Mouse (Mus musculus): ENCODE measurements at regions not wholly inside any gene's neighbourhood (a gene's known extent, or its start where the extent isn't known, plus 50 kb on each side); places are given as distances from the start of the nearest gene placed in this dataset.
A peak's percentile ranks its signal among the peaks of the same experiment; 100 is the strongest.
"Not testable (repeated sequence)": the region's sequence is repeated elsewhere in the genome, so short reads cannot be mapped to it uniquely, and the experiment has no call there.

GRCm38 (mm10) chr17:27287986-27288385 lies 83.7 kb upstream of the Lemd2 start:
- DNase-seq (ENCODE audit: low spot score in 2 of 2), result not testable (repeated sequence)

- DNase-seq (ENCODE audit: low spot score in 2 of 2), result peak in 1 of 2 experiments; percentile 2
Observed at GRCm38 (mm10) chr17:27281241-27281640, 77.0 kb upstream of the Lemd2 start.

GRCm38 (mm10) chr17:27279491-27280288 lies 75.4 kb upstream of the Lemd2 start:
- DNase-seq (ENCODE audit: low spot score in 2 of 2), result peak in 1 of 2 experiments; percentile 3

- peak in 1 of 2 experiments; percentile 1 for DNase-seq (ENCODE audit: low spot score in 2 of 2)
Observed at GRCm38 (mm10) chr17:27277786-27278185, 73.5 kb upstream of the Lemd2 start.

GRCm38 (mm10) chr17:27271756-27272155 lies 67.5 kb upstream of the Lemd2 start:
- peak in 1 of 2 experiments; percentile 5 for DNase-seq (ENCODE audit: low spot score in 2 of 2)

- not testable (repeated sequence) for DNase-seq (ENCODE audit: low spot score in 2 of 2)
Observed at GRCm38 (mm10) chr17:27270776-27271175, 66.5 kb upstream of the Lemd2 start.

GRCm38 (mm10) chr17:27264607-27265006 lies 60.3 kb upstream of the Lemd2 start:
- not testable (repeated sequence) for DNase-seq (ENCODE audit: low spot score in 2 of 2)

GRCm38 (mm10) chr17:27262607-27263006 lies 58.3 kb upstream of the Lemd2 start:
- peak in 1 of 2 experiments; percentile 4 for DNase-seq (ENCODE audit: low spot score in 2 of 2)

GRCm38 (mm10) chr17:27261981-27262380 lies 57.7 kb upstream of the Lemd2 start:
- DNase-seq (ENCODE audit: low spot score in 2 of 2), result no peak

- DNase-seq (ENCODE audit: low spot score in 2 of 2), result no peak
Observed at GRCm38 (mm10) chr17:27261251-27261650, 57.0 kb upstream of the Lemd2 start.

GRCm38 (mm10) chr17:27260116-27260515 lies 55.8 kb upstream of the Lemd2 start:
- no peak for DNase-seq (ENCODE audit: low spot score in 2 of 2)

GRCm38 (mm10) chr17:27257345-27257744 lies 53.1 kb upstream of the Lemd2 start:
- DNase-seq (ENCODE audit: low spot score in 2 of 2), result peak; percentile 20 to 41

GRCm38 (mm10) chr17:27255804-27256203 lies 51.5 kb upstream of the Lemd2 start:
- DNase-seq (ENCODE audit: low spot score in 2 of 2), result no peak

Measured in frontal cortex, postnatal 14 days (tissue).